Mouse (Mus musculus) neural tube, embryonic 14.5 days (tissue): Measurements from ENCODE around the gene Bicd2. TPM values are rescaled to one million over a fixed set of nuclear protein-coding genes. Genes with fewer than 3 reads are reported as not detected.

ENCODE experiments used
- ATAC-seq: fragments of 200-750 bp; cut with Nextera tagmentation; 2 replicates; pipeline ENCODE4 v1.8.0; 2017; ENCODE audit warnings: low read depth, mild to moderate bottlenecking, moderate TSS enrichment, moderate library complexity
- H3K27ac ChIP-seq: fragments of 300-500 bp; sonication (generic); 2 replicates; pipeline ENCODE4 v1.5.1; 2014; ENCODE audit warnings: low read depth, mild to moderate bottlenecking, control low read depth, low read length, moderate library complexity, mixed read lengths
- H3K27me3 ChIP-seq: fragments of 300-500 bp; sonication (generic); 2 replicates; pipeline ENCODE4 v1.6.1; 2014; ENCODE audit warnings: low read length; ENCODE audit not compliant: control insufficient read depth, insufficient read depth
- H3K36me3 ChIP-seq: fragments of 300-500 bp; sonication (generic); 2 replicates; pipeline ENCODE4 v1.6.1; 2014; ENCODE audit warnings: low read length, mixed read lengths; ENCODE audit not compliant: control insufficient read depth, insufficient read depth
- H3K4me1 ChIP-seq: fragments of 300-500 bp; sonication (generic); 2 replicates; pipeline ENCODE4 v1.6.1; 2014; ENCODE audit warnings: low read length; ENCODE audit not compliant: control insufficient read depth, insufficient read depth
- H3K4me2 ChIP-seq: fragments of 300-500 bp; sonication (generic); 2 replicates; pipeline ENCODE4 v1.6.1; 2014; ENCODE audit warnings: mild to moderate bottlenecking, low read depth, low read length, control low read depth
- H3K4me3 ChIP-seq: fragments of 300-500 bp; sonication (generic); 2 replicates; pipeline ENCODE4 v1.5.1; 2014; ENCODE audit warnings: low read depth, low read length, control low read depth, mixed read lengths
- H3K9ac ChIP-seq: fragments of 300-500 bp; sonication (generic); replicated peaks from 2 replicates; pipeline ENCODE4 v1.6.1; 2014; ENCODE audit warnings: low read depth, mild to moderate bottlenecking, control low read depth, low read length, mixed read lengths
- H3K9me3 ChIP-seq: fragments of 300-500 bp; sonication (generic); 2 replicates; pipeline ENCODE4 v1.6.1; 2016; ENCODE audit warnings: low read length; ENCODE audit not compliant: control insufficient read depth
- WGBS: fragments of 180-500 bp; shearing (Covaris S2); extraction: QIAGEN DNeasy Blood & Tissue Kit; methylation state at CpG from one replicate; pipeline ENCODE4 v1.1.7; 2014; 5-methylcytosine and 5-hydroxymethylcytosine counted together
- polyA plus RNA-seq: library from polyadenylated mRNA; unstranded; fragments of >200 nt; fragmentation: Nextera tagmentation; extraction: Ambion mirVana; gene quantifications from 2 replicates; pipeline ENCODE4 v1.2.1, GENCODE M21; 2014

The Bicd2 gene
- 27.6 and 38.6 TPM in 2 replicates for polyA plus RNA-seq

DNA sequence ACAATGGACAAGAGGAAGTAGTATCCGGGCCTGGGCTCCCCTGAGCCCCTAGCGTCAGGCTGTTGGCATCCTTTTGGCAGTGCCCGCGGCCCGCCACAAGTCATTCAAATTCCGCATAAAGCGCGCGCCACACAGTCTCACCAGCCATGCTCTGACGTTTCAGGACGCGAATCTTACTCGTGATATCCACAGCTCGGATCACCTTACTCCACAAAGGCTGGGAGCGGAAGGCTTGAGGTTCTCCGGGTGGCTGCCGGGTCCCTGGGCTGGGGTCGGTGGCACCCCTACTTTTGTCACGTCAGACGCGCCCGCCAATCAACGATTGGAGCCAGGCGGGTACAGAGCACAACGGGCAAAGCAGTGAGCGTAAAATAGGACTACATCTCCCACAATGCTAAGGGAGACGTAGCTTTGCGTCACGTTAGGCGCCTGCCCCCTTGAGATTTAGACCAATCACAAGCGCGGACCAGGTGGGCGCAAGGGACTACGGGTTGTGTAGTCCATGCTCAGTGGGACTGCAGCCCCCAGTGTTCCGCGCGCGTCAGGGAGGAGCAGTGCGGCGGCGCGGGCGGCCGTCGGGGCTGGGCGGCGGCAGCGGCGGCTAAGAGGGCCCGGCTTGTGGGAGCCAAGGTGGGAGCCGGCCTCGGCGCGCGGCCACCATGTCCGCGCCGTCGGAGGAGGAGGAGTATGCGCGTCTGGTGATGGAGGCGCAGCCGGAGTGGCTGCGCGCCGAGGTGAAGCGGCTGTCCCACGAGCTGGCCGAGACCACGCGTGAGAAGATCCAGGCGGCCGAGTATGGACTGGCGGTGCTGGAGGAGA lies at the start of gene Bicd2:
Gene Bicd2 (plus strand): TSS at position 574 of the 819 bp plus-strand sequence.
- Histone ChIP-seq H3K4me2 (peak within 1 kb of the TSS; percentile 93), H3K36me3 (no peaks in the 10 kb centered on the region), H3K9ac (peak within 1 kb of the TSS; percentile 88), H3K9me3 (no peaks in the 10 kb centered on the region), H3K4me3 (peak within 1 kb of the TSS; percentile 85), H3K27ac (peak within 1 kb of the TSS; percentile 91), H3K4me1 (peaks cover 33% of the 10 kb centered on the region), H3K27me3 (no peaks in the 10 kb centered on the region)
- WGBS = under 1% methylated on average over 74 of the region's 74 CpGs
- ATAC-seq = peak; percentile 98

DNA sequence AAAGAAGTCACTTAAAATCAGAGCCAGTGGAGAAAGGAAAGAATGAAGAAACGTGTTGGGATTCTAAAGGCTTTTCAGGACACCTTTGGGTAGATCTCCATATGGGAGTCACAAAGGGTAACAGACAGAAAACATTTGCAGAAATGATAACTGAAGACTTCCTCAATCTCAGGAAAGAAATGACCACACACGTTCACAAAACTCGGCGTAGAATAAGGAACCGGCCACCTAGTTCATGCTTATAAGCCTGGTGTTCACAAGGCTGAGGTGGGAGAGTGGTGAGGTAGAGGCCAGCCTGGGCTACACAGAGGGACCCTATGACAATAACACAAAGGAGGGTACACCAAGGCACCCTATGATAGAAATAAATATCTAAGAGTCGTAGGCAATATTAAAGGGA lies 49.4 kb upstream of the Bicd2 start:
- H3K27me3 ChIP-seq = no peaks in the 10 kb centered on the region
- H3K9ac ChIP-seq = no peak overlapping the region
- H3K4me1 ChIP-seq = no peaks in the 10 kb centered on the region
- ATAC-seq = no peak
- 92% methylated on average over 6 of the region's 6 CpGs for WGBS
- H3K4me3 ChIP-seq = no peak overlapping the region
- no peak overlapping the region for H3K4me2 ChIP-seq
- H3K9me3 ChIP-seq = no peaks in the 10 kb centered on the region
- H3K36me3 ChIP-seq = no peaks in the 10 kb centered on the region
- no peak overlapping the region for H3K27ac ChIP-seq

DNA sequence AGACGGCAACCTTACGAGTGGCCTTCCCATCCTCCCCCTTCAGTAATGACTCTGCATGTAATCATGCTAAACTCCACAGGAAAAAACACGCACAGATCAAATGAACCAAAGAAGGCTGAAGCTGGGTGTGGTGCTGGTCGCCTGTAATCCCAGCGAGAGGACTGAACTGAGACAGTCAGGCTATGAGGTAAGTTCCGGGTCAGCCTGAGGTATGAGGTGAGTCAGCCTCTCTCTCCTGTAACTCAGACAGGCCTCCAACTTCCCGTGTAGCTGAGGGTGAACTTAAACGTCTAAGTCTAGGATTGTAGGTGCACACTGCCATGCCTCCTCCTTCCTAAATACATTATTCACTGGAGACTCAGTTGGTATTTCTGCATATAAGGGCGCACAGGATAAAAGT lies 47.3 kb upstream of the Bicd2 start:
- no peaks in the 10 kb centered on the region for H3K4me1 ChIP-seq
- 86% methylated on average over 9 of the region's 9 CpGs for WGBS
- no peaks in the 10 kb centered on the region for H3K36me3 ChIP-seq
- ATAC-seq = no peak
- H3K27ac ChIP-seq = no peak overlapping the region
- H3K9me3 ChIP-seq = no peaks in the 10 kb centered on the region
- H3K9ac ChIP-seq = no peak overlapping the region
- H3K4me3 ChIP-seq = no peak overlapping the region
- no peak overlapping the region for H3K4me2 ChIP-seq
- no peaks in the 10 kb centered on the region for H3K27me3 ChIP-seq

DNA sequence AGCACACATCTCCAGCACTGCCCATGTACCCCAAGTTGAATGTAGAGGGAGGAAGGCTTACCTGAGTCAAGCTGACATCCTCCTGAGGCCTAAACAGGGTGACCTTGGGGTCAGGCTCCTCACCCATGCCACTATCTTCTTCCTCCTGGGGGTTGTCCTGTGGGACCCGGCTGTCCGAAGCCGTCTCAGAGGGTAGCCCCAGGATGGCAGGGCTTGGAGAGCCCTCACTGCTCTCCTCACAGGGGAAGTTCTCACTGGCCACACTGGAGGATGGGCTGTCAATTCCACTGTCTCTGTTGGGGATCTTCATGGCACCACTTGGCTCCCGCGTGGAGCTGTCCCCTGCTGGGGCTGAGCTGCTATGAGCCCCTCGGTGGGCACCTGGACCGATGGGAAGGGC lies 45.1 kb upstream of the Bicd2 start:
- Histone ChIP-seq H3K27me3 (no peaks in the 10 kb centered on the region), H3K27ac (no peak overlapping the region), H3K4me3 (no peak overlapping the region), H3K36me3 (no peaks in the 10 kb centered on the region), H3K4me1 (no peaks in the 10 kb centered on the region), H3K9ac (no peak overlapping the region), H3K9me3 (no peaks in the 10 kb centered on the region), H3K4me2 (no peak overlapping the region)
- WGBS = 89% methylated on average over 7 of the region's 7 CpGs
- ATAC-seq = no peak

DNA sequence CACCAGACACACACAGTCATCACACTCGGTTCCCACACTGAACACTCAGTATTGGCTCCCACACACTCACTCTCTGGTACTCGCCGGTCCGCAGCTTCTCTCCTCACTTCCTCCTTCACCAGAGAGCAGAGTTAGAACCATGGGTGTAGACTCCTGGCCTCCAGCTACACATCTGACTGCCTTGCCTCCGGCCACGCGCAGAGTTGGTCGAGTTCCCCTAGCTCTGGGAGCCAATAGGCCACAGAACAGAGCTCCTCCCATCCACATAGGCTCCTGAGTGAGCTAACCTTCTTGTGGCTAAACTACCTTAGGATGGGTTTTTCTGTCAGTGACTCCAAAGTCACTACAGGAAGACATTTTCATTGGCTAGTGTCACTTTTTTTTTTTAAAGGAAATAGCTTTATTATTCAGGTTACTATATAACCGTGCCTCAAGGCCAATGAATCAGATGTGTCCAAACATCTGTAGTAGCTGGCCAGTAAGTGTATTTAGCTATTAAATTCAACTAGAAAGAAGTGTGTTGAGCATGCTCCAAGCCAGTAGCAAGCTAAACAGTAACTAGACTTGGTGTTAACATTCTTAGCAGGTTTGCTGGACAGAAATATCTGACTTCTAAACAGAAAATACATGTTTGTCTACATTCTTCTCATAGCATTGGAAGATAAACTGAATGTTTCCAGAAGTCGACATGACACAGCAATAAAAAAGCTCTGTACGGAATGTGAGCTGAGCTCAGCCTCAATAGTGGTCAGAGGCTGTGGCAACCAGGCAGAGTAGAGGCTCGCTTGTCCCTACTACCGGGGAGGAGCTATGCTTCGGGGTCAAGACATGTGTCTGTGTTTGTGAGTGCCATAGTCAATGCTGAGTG lies 42.6 kb upstream of the Bicd2 start:
- Histone ChIP-seq H3K9ac (no peak overlapping the region), H3K9me3 (no peaks in the 10 kb centered on the region), H3K36me3 (no peaks in the 10 kb centered on the region), H3K4me3 (no peak overlapping the region), H3K4me1 (no peaks in the 10 kb centered on the region), H3K27ac (no peak overlapping the region), H3K27me3 (no peaks in the 10 kb centered on the region), H3K4me2 (no peak overlapping the region)
- ATAC-seq = no peak
- WGBS = 87% methylated on average over 14 of the region's 14 CpGs

DNA sequence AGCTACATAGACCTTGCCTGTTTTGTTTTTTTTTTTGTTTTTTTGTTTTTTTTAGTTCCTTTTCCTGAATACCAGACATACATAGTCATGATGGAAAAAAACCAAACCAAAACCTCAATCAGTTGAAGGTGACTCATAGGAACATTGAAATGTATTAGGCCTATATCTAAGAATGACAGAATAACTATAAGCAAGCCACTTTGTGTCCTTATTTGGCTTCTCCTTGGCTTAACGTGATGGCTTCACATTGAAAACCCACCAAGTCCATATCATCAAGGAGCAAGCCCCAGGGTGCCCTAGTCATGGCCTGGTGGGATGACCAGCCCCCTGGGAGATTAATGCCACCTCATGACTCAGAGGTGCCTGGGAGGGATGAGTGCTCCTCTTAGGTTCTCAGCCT lies 40.6 kb upstream of the Bicd2 start:
- no peak for ATAC-seq
- H3K9ac ChIP-seq = no peak overlapping the region
- no peak overlapping the region for H3K27ac ChIP-seq
- H3K36me3 ChIP-seq = no peaks in the 10 kb centered on the region
- H3K4me3 ChIP-seq = no peak overlapping the region
- H3K4me1 ChIP-seq = no peaks in the 10 kb centered on the region
- H3K9me3 ChIP-seq = no peaks in the 10 kb centered on the region
- 85% methylated on average over 1 of the region's 1 CpGs for WGBS
- H3K27me3 ChIP-seq = no peaks in the 10 kb centered on the region
- no peak overlapping the region for H3K4me2 ChIP-seq

DNA sequence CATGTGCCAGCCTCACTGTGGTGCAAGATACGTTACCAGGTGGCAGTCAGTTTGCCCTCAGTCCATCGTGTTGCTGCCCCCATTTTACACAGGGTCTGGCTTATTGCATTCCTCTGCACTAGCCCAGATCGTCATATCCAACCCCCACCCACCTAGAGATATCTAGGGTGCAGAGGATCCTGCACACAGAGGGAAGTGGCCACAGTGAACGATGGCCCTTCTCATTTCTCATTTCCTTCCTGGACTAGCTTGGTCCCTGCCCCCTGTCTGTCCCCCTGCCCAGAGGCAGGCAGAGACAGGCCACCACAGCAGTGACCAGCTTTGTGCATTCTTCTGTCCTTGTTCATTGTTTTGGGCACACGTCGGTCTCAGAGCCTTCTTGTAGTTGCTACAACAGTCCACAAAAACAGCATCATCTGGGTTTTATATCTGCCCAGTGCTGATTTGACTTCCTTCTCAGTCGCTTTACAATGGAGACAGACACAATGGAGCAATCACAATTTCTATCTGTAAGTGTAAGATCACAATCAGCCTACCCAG lies 34.5 kb upstream of the Bicd2 start:
- Histone ChIP-seq H3K4me1 (no peaks in the 10 kb centered on the region), H3K36me3 (no peaks in the 10 kb centered on the region), H3K9me3 (no peaks in the 10 kb centered on the region), H3K9ac (no peak overlapping the region), H3K4me3 (no peak overlapping the region), H3K27ac (no peak overlapping the region), H3K27me3 (no peaks in the 10 kb centered on the region), H3K4me2 (no peak overlapping the region)
- no peak for ATAC-seq
- WGBS = 71% methylated on average over 7 of the region's 7 CpGs

DNA sequence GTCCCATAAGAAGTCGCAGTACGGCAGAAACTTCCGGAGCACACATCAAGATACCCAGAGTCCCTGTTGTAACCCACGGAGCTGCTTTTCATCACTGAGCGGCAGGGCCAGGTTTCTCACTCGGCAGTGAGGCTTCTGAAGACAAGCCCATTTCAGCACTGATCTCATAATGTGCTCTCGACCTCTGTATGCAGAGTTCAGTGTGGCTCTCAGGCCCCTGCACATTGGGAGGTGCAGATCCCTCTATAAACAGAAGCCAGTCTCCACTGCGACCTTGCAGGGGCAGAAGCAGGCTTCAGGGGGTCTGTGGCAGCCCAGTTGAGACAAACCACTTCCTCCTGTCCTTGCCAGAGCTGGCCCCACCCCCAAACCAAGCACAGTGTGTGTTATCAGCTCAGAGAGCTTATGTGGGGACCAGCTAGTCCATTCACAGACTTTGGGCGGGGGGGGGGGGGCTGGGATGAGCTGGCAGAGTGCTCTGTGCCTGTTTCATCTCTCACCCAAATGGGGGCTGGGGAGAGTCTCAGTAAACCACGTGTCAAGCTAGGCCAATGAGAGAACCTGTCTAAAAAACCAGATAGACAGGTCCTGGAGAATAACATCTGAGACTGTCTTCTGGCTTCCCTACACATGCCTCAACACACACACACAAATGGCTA lies 33.9 kb upstream of the Bicd2 start:
- Histone ChIP-seq H3K36me3 (no peaks in the 10 kb centered on the region), H3K9me3 (no peaks in the 10 kb centered on the region), H3K27ac (no peak overlapping the region), H3K9ac (no peak overlapping the region), H3K4me1 (no peaks in the 10 kb centered on the region), H3K4me2 (no peak overlapping the region), H3K4me3 (no peak overlapping the region), H3K27me3 (no peaks in the 10 kb centered on the region)
- 53% methylated on average over 10 of the region's 10 CpGs for WGBS
- ATAC-seq = no peak
